Mouse (Mus musculus) MEL (cell line): Measurements from ENCODE around the gene Gm19345. TPM values are rescaled to one million over a fixed set of nuclear protein-coding genes. Genes with fewer than 3 reads are reported as not detected.

Experiments used
- DNase-seq: peaks from one replicate; pipeline ENCODE4 v3.0.0; 2011; ENCODE audit warnings: low read depth, low spot score
- H3K27ac ChIP-seq: 2 replicates; pipeline ENCODE4 v1.5.1; 2012; ENCODE audit warnings: low read depth, mild to moderate bottlenecking, control low read depth, low read length, moderate library complexity; ENCODE audit not compliant: control insufficient read depth
- H3K27me3 ChIP-seq, 2 experiments: fragments of 150-350 bp in 1 of 2; sonication (generic) in 1 of 2; 2 replicates each; pipeline ENCODE4 v1.6.1; 2012; ENCODE audit warnings: low read length in 2 of 2, mild to moderate bottlenecking in 2 of 2, improper control_type of control experiment in 1 of 2, moderate library complexity in 1 of 2; ENCODE audit not compliant: insufficient read depth in 2 of 2, control insufficient read depth in 1 of 2
- H3K36me3 ChIP-seq, 2 experiments: 2 replicates each; pipeline ENCODE4 v1.6.1; 2012 to 2014; ENCODE audit warnings: low read length in 2 of 2, improper control_type of control experiment in 1 of 2, inconsistent platforms in 1 of 2, mild to moderate bottlenecking in 1 of 2; ENCODE audit not compliant: insufficient read depth in 2 of 2, control insufficient read depth in 1 of 2
- H3K4me1 ChIP-seq, 2 experiments: fragments of 150-350 bp in 1 of 2; sonication (generic) in 1 of 2; 2 replicates each; pipeline ENCODE4 v1.6.1; 2012; ENCODE audit warnings: low read length in 2 of 2, improper control_type of control experiment in 1 of 2, mild to moderate bottlenecking in 1 of 2; ENCODE audit not compliant: insufficient read depth in 2 of 2, control insufficient read depth in 1 of 2
- H3K4me3 ChIP-seq, 2 experiments: fragments of 150-350 bp in 1 of 2; sonication (generic) in 1 of 2; 2 replicates each; pipeline ENCODE4 v1.5.1; 2012; ENCODE audit warnings: low read depth in 2 of 2, low read length in 2 of 2, mild to moderate bottlenecking in 2 of 2, moderate library complexity in 2 of 2, control low read depth in 1 of 2, improper control_type of control experiment in 1 of 2; ENCODE audit not compliant: control insufficient read depth in 1 of 2, insufficient read depth in 1 of 2
- H3K79me2 ChIP-seq: 2 replicates; pipeline ENCODE4 v1.6.1; 2012; ENCODE audit warnings: mild to moderate bottlenecking, low read length, moderate library complexity; ENCODE audit not compliant: control insufficient read depth, poor library complexity, insufficient read depth
- H3K9ac ChIP-seq: 2 replicates; pipeline ENCODE4 v1.6.1; 2012; ENCODE audit warnings: low read depth, mild to moderate bottlenecking, control low read depth, low read length, moderate library complexity; ENCODE audit not compliant: control insufficient read depth, poor library complexity, severe bottlenecking
- H3K9me3 ChIP-seq: fragments of 150-350 bp; sonication (generic); replicated peaks from 2 replicates; pipeline ENCODE4 v1.6.1; 2012; ENCODE audit warnings: mild to moderate bottlenecking, low read length, improper control_type of control experiment, moderate library complexity; ENCODE audit not compliant: insufficient read depth
- BHLHE40 ChIP-seq: IDR thresholded peaks from 2 replicates; pipeline ENCODE4 v1.6.1; 2012; ENCODE audit warnings: low read depth, mild to moderate bottlenecking, inconsistent platforms, low read length, improper control_type of control experiment, borderline replicate concordance
- CHD1 ChIP-seq: IDR thresholded peaks from 2 replicates; pipeline ENCODE4 v1.6.1; 2012; ENCODE audit warnings: low read depth, mild to moderate bottlenecking, inconsistent platforms, low read length, improper control_type of control experiment
- CHD2 ChIP-seq: IDR thresholded peaks from 2 replicates; pipeline ENCODE4 v1.6.1; 2011; ENCODE audit warnings: low read length, improper control_type of control experiment
- CTCF ChIP-seq, 3 experiments: IDR thresholded peaks in 2 of 3; conservative IDR thresholded peaks in 1 of 3; 2 replicates each; pipeline ENCODE4 v1.5.1; 2011 to 2012; ENCODE audit warnings: low read length in 3 of 3, low read depth in 2 of 3, mild to moderate bottlenecking in 2 of 3, improper control_type of control experiment in 1 of 3, inconsistent platforms in 1 of 3, mixed read lengths in 1 of 3, moderate library complexity in 1 of 3; ENCODE audit not compliant: control insufficient read depth in 1 of 3, insufficient read depth in 1 of 3, poor library complexity in 1 of 3, severe bottlenecking in 1 of 3
- ELF1 ChIP-seq: IDR thresholded peaks from 2 replicates; pipeline ENCODE4 v1.6.1; 2014; ENCODE audit warnings: low read depth, mild to moderate bottlenecking, inconsistent platforms, low read length, improper control_type of control experiment, moderate library complexity
- HCFC1 ChIP-seq: IDR thresholded peaks from 2 replicates; pipeline ENCODE4 v1.6.1; 2012; ENCODE audit warnings: low read depth, mild to moderate bottlenecking, inconsistent platforms, low read length, improper control_type of control experiment, moderate library complexity
- JUND ChIP-seq: IDR thresholded peaks from 2 replicates; pipeline ENCODE4 v1.6.1; 2011; ENCODE audit warnings: low read depth, mild to moderate bottlenecking, improper control_type of control experiment, low read length
- KAT2A ChIP-seq: conservative IDR thresholded peaks from 2 replicates; pipeline ENCODE4 v1.6.1; 2012; ENCODE audit warnings: low read depth, low read length, improper control_type of control experiment, inconsistent platforms
- MAFK ChIP-seq: IDR thresholded peaks from 2 replicates; pipeline ENCODE4 v1.6.1; 2011; ENCODE audit warnings: low read depth, mild to moderate bottlenecking, low read length, improper control_type of control experiment, borderline replicate concordance
- MAZ ChIP-seq: IDR thresholded peaks from 2 replicates; pipeline ENCODE4 v1.6.1; 2012; ENCODE audit warnings: low read depth, mild to moderate bottlenecking, inconsistent platforms, low read length, improper control_type of control experiment
- MYB ChIP-seq: IDR thresholded peaks from 2 replicates; pipeline ENCODE4 v1.6.1; 2011; ENCODE audit warnings: mild to moderate bottlenecking, low read depth, low read length, improper control_type of control experiment
- MYC ChIP-seq: IDR thresholded peaks from 2 replicates; pipeline ENCODE4 v1.6.1; 2011; ENCODE audit warnings: low read depth, mild to moderate bottlenecking, low read length, improper control_type of control experiment, moderate library complexity
- NELFE ChIP-seq: IDR thresholded peaks from 2 replicates; pipeline ENCODE4 v1.6.1; 2011; ENCODE audit warnings: low read depth, low read length, improper control_type of control experiment
- POLR2A ChIP-seq, 2 experiments: IDR thresholded peaks; 2 replicates each; pipeline ENCODE4 v1.6.1; 2011 to 2012; ENCODE audit warnings: low read length in 2 of 2, mild to moderate bottlenecking in 2 of 2, control low read depth in 1 of 2, improper control_type of control experiment in 1 of 2, low read depth in 1 of 2, moderate library complexity in 1 of 2; ENCODE audit not compliant: control insufficient read depth in 1 of 2, insufficient read depth in 1 of 2, poor library complexity in 1 of 2
- POLR2AphosphoS5 ChIP-seq: IDR thresholded peaks from 2 replicates; pipeline ENCODE4 v1.6.1; 2012; ENCODE audit warnings: low read depth, borderline replicate concordance, mild to moderate bottlenecking, inconsistent platforms, low read length, moderate library complexity, mixed read lengths
- RAD21 ChIP-seq: IDR thresholded peaks from 2 replicates; pipeline ENCODE4 v1.6.1; 2011; ENCODE audit warnings: mild to moderate bottlenecking, low read depth, low read length, improper control_type of control experiment
- RCOR1 ChIP-seq: IDR thresholded peaks from 2 replicates; pipeline ENCODE4 v1.6.1; 2012; ENCODE audit warnings: low read depth, mild to moderate bottlenecking, inconsistent platforms, low read length, improper control_type of control experiment
- SIN3A ChIP-seq: IDR thresholded peaks from 2 replicates; pipeline ENCODE4 v1.6.1; 2012; ENCODE audit warnings: low read length, improper control_type of control experiment, inconsistent platforms
- SMC3 ChIP-seq: IDR thresholded peaks from 2 replicates; pipeline ENCODE4 v1.6.1; 2011; ENCODE audit warnings: low read depth, low read length, improper control_type of control experiment
- TBP ChIP-seq: IDR thresholded peaks from 2 replicates; pipeline ENCODE4 v1.8.0; 2011; ENCODE audit warnings: low read depth, low read length, improper control_type of control experiment
- TCF12 ChIP-seq: IDR thresholded peaks from 2 replicates; pipeline ENCODE4 v1.6.1; 2014; ENCODE audit warnings: low read depth, mild to moderate bottlenecking, inconsistent platforms, low read length, improper control_type of control experiment, moderate library complexity
- UBTF ChIP-seq: IDR thresholded peaks from 2 replicates; pipeline ENCODE4 v1.6.1; 2012; ENCODE audit warnings: low read depth, mild to moderate bottlenecking, inconsistent platforms, low read length, improper control_type of control experiment, moderate library complexity, borderline replicate concordance; ENCODE audit not compliant: insufficient read depth
- USF2 ChIP-seq, 2 experiments: IDR thresholded peaks; 2 replicates each; pipeline ENCODE4 v1.6.1; 2011 to 2012; ENCODE audit warnings: improper control_type of control experiment in 2 of 2, low read length in 2 of 2, borderline replicate concordance in 1 of 2, inconsistent platforms in 1 of 2, low read depth in 1 of 2, mild to moderate bottlenecking in 1 of 2; ENCODE audit not compliant: insufficient read depth in 1 of 2
- ZC3H11A ChIP-seq: IDR thresholded peaks from 2 replicates; pipeline ENCODE4 v1.6.1; 2012; ENCODE audit warnings: low read depth, mild to moderate bottlenecking, inconsistent platforms, low read length, improper control_type of control experiment
- ZMIZ1 ChIP-seq: IDR thresholded peaks from 2 replicates; pipeline ENCODE4 v1.6.1; 2012; ENCODE audit warnings: low read depth, mild to moderate bottlenecking, inconsistent platforms, low read length, improper control_type of control experiment, moderate library complexity
- polyA plus RNA-seq, 2 experiments: library from polyadenylated mRNA; stranded (reverse) in 1 of 2; unstranded in 1 of 2; fragments of >175 nt in 1 of 2; fragments of >200 nt in 1 of 2; gene quantifications; 2 replicates each; pipeline versions ENCODE4 v1.2.1 to v1.2.4; 2012; ENCODE audit warnings: low replicate concordance in 2 of 2, low read depth in 1 of 2; ENCODE audit not compliant: insufficient read length in 2 of 2, insufficient read depth in 1 of 2, missing spikeins in 1 of 2
- total RNA-seq: library from RNA; depleted of rRNA; stranded (reverse); fragments of 300-350 nt; gene quantifications from 2 replicates; pipeline ENCODE4 v1.2.3, GENCODE M21; 2012

Gm19345 gene
- total and polyA plus RNA-seq, 3 experiments, result not detected

DNA sequence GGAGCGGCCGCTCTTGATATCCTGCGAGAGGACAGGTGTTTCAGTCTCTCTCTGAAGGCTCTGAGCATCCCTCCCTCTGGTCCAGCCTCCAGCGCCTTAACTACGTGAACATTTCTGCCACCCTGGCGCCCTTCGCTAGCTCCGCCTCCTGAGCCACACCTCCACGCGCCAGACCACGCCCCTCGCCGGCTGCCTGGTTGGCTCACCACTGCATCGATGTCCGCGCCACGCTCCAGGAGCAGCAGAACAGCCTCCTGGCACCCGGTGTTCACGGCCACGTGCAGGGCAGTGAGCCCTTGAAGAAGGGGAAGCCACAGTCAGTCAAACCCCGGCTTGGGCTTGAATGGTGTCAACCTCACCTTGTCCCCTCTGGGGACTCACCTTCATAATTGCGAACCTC, 40.7 kb upstream of the Gm19345 start:
- TF ChIP-seq MYC (no peak), JUND (no peak)

DNA sequence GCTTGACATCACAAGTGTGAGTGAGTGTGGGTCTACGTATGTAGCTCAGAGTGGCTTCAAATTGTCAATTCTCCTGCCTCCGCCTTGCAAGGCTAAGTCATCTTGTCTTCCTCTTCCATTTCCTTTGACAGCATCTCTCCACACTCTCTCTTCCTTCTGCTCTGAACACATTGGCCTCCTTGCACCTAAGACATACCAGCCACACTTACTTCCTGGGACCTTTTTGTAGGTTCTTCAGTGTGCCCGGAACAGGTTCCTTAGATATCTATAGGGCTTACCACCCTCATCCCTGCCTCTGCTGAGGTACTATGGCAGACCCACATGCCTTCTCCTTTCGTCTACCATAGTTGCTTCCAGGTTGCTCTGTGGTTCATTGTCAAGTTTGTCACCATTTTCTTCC, 38.6 kb upstream of the Gm19345 start:
- H3K36me3 ChIP-seq, result peaks cover 0 to 14% of the 10 kb centered on the region in 2 experiments; a peak in 2 of 4 replicates
- peaks cover 20 to 28% of the 10 kb centered on the region in 2 experiments for H3K4me1 ChIP-seq
- H3K27ac ChIP-seq, result peak overlapping the region; percentile 41
- TF ChIP-seq SIN3A, result no peak
- TF ChIP-seq ZMIZ1, result peak; percentile 79
- TF ChIP-seq MAFK, result 0 out of 2 replicates have a peak, but pooled peaks have one; percentile 0
- peak; percentile 49; the same call in 1 of the 2 replicates for TF ChIP-seq TBP
- peak in 1 of 2 experiments; percentile 45; a peak in 1 of 4 replicates for TF ChIP-seq POLR2A (IDR thresholded peaks at IDR 0.05; ENCODE audit: control insufficient read depth in 1 of 2, insufficient read depth in 1 of 2, low read depth in 1 of 2, low read length in 2 of 2, poor library complexity in 1 of 2)
- DNase-seq, result peak; percentile 53
- no peak overlapping the region for H3K9ac ChIP-seq
- H3K79me2 ChIP-seq, result no peaks in the 10 kb centered on the region
- no peaks in the 10 kb centered on the region for H3K9me3 ChIP-seq
- no peak overlapping the region for H3K4me3 ChIP-seq
- H3K27me3 ChIP-seq, result no peaks in the 10 kb centered on the region

More for the DNA sequence above, 40.7 kb upstream of the Gm19345 start:
- peaks cover 0 to 14% of the 10 kb centered on the region in 2 experiments; a peak in 2 of 4 replicates for H3K36me3 ChIP-seq
- no peak overlapping the region for H3K4me3 ChIP-seq
- H3K27ac ChIP-seq, result no peak overlapping the region
- DNase-seq, result no peak
- H3K79me2 ChIP-seq, result no peaks in the 10 kb centered on the region
- H3K4me1 ChIP-seq, result peaks cover 17 to 21% of the 10 kb centered on the region in 2 experiments
- no peaks in the 10 kb centered on the region for H3K9me3 ChIP-seq
- H3K27me3 ChIP-seq, result no peaks in the 10 kb centered on the region
- no peak overlapping the region for H3K9ac ChIP-seq

DNA sequence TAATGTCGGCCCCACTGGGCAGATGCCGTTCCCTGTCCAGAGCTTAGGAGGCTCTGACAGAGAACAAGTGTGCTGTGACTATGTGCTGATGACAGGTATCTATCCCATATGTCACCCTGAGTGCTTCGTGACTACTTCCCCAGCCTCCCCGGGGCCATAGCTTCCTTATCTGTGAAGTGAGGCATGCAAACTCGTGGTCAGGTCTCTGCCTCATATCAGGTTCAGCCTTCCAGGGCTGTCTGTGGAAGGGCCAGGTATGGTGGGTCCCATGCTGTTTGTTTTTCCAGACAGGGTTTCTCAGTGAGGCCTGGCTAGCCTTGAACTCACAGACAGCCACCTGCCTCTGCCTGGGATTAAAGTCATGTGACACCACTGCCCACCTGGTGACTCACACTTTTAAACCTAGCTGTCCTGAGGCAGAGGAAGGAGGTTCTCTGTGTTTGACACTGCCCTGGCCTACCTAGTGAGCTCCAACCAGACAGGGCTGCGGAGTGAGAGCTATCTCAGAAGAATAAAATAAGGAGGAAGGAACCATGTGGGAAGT, 38.2 kb upstream of the Gm19345 start:
- Histone ChIP-seq H3K9ac (no peak overlapping the region), H3K79me2 (no peaks in the 10 kb centered on the region), H3K9me3 (no peaks in the 10 kb centered on the region), H3K36me3 (peaks cover 0 to 14% of the 10 kb centered on the region in 2 experiments; a peak in 2 of 4 replicates), H3K4me1 (peaks cover 20 to 28% of the 10 kb centered on the region in 2 experiments), H3K27me3 (no peaks in the 10 kb centered on the region), H3K27ac (peak overlapping the region; percentile 41), H3K4me3 (no peak overlapping the region)
- DNase-seq, result peak; percentile 83
- TF ChIP-seq RCOR1 (no peak), RAD21 (no peak), CTCF (IDR thresholded peaks at IDR 0.05 in 2 of 3, conservative IDR thresholded peaks at IDR 0.05 in 1 of 3; ENCODE audit: control insufficient read depth in 1 of 3, insufficient read depth in 1 of 3, low read depth in 2 of 3, low read length in 3 of 3, poor library complexity in 1 of 3, severe bottlenecking in 1 of 3) (no peak), SMC3 (no peak), POLR2AphosphoS5 (no peak), USF2 (IDR thresholded peaks at IDR 0.05; ENCODE audit: borderline replicate concordance in 1 of 2, insufficient read depth in 1 of 2, low read depth in 1 of 2, low read length in 2 of 2) (peak in 1 of 2 experiments; percentile 20; a peak in 1 of 4 replicates), TBP (0 out of 2 replicates have a peak, but pooled peaks have one; percentile 32), NELFE (0 out of 2 replicates have a peak, but pooled peaks have one; percentile 28), HCFC1 (0 out of 2 replicates have a peak, but pooled peaks have one; percentile 27), ELF1 (0 out of 2 replicates have a peak, but pooled peaks have one; percentile 6), CHD2 (no peak), MYB (no peak), MAZ (no peak), KAT2A (no peak), CHD1 (no peak), ZC3H11A (no peak), TCF12 (peak; percentile 70; the same call in 1 of the 2 replicates), BHLHE40 (peak; percentile 25; the same call in 1 of the 2 replicates), ZMIZ1 (0 out of 2 replicates have a peak, but pooled peaks have one; percentile 2), UBTF (no peak)
